Mouse (Mus musculus) cerebellum, adult 18-20 months (tissue): Measurements from ENCODE around the gene Gm21858.
"Not testable (repeated sequence)": the region's sequence is repeated elsewhere in the genome, so short reads cannot be mapped to it uniquely, and the experiment has no call there.

Experiments
- DNase-seq, 2 experiments: peaks; one replicate each; pipeline ENCODE4 v3.0.0; 2021

Gm21858 gene

DNA sequence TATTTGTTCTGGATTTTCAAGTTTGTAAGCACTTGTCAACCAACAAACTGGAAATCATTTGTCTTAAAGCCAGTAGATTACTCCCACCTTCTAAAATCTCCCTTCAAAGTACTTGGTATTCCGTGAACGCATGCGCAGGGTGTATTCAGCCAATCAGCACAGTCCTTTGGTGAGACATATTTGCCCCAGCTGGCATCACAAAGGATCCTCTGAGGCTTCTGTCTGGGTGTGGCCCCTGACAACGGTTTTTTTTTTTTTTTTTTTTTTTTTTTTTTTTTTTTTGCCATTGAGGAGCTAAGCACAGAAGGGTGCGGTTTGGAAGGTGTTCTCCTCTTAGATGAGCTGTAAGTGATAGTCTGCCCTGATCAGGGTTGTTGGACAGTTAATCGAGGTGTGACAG is at the start of gene Gm21858:
Gene Gm21858, plus strand, starts transcription at position 301 of the 400 bp plus-strand sequence.
- DNase-seq, result not testable (repeated sequence)
